ENCODE assay signal across 30 mouse cellular contexts in the genomic region with DNA sequence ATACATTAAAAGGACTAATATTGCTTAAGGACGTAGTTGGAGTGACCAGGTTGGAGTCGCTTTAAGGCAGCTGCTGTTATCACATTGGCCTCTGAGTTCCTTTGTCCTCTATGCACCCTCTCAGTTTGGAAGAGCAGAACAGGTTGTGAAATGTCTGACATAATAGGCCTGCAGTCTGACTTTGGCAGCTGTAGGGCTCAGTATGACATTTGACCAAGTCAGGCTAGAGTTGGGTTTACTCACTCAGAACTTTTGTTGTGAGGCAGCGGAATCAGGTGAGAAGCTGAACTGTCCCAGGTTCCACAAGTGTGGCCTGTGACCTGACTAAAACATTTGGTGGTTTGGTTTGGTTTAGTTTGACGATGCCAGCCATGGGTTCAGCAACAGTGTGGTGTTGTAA. TPM values are rescaled to one million over a fixed set of nuclear protein-coding genes. Genes with fewer than 3 reads are reported as not detected.
DNase-seq lines count a peak whose midpoint lies in the region; ATAC-seq and TF ChIP-seq lines count a peak whose summit lies in the region.
"Had no signal": no experiment of that assay in that cellular context is flagged by ENCODE, and none has a peak within 500 bp of the region (broad histone marks: within the 10 kb centered on the region; RNA-seq: fewer than 3 reads in every experiment).

No protein-coding gene starts in this region.

- 78% methylated on average over 4 of the region's 4 CpGs for WGBS in heart, embryonic 10.5 days
- WGBS in liver, postnatal 0 days (ENCODE audit: insufficient replicate concordance): 61% methylated on average over 4 of the region's 4 CpGs

- intact Hi-C loops in heart, postnatal 10 days (cut with DNase I): no loop called here

- no peak overlapping the region for H3K4me3 ChIP-seq in heart, embryonic 10.5 days
- no peak overlapping the region for H3K4me3 ChIP-seq in liver, postnatal 0 days (ENCODE audit: low read depth, low read length)
- H3K4me3 ChIP-seq: embryonic facial prominence, embryonic 12.5 days; erythroblast, embryonic 14.5 days; heart, adult 2 months; hindbrain, embryonic 15.5 days; limb, embryonic 10.5 days; midbrain, embryonic 10.5 days; myocyte; neural tube, embryonic 13.5 days had no signal

- no peaks in the 10 kb centered on the region for H3K36me3 ChIP-seq in heart, embryonic 10.5 days
- no peaks in the 10 kb centered on the region for H3K36me3 ChIP-seq in liver, postnatal 0 days (replicated peaks; ENCODE audit: insufficient read depth, low read length)
- H3K36me3 ChIP-seq: embryonic facial prominence, embryonic 12.5 days; hindbrain, embryonic 15.5 days; limb, embryonic 10.5 days; midbrain, embryonic 10.5 days; neural tube, embryonic 13.5 days had no signal

- no peak overlapping the region for H3K4me2 ChIP-seq in liver, postnatal 0 days (ENCODE audit: low read depth, low read length)
- H3K4me2 ChIP-seq: embryonic facial prominence, embryonic 12.5 days; hindbrain, embryonic 15.5 days; neural tube, embryonic 13.5 days had no signal

- 0 out of 2 replicates have a peak, but pooled peaks cover 12% of the 10 kb centered on the region for H3K4me1 ChIP-seq in heart, embryonic 10.5 days
- H3K4me1 ChIP-seq in liver, postnatal 0 days (ENCODE audit: insufficient read depth): no peaks in the 10 kb centered on the region

- no peaks in the 10 kb centered on the region for H3K9me3 ChIP-seq in heart, embryonic 10.5 days
- no peaks in the 10 kb centered on the region for H3K9me3 ChIP-seq in liver, postnatal 0 days (ENCODE audit: low read length)
- H3K9me3 ChIP-seq: embryonic facial prominence, embryonic 12.5 days; hindbrain, embryonic 15.5 days; limb, embryonic 10.5 days; midbrain, embryonic 10.5 days; neural tube, embryonic 13.5 days had no signal

- H3K27me3 ChIP-seq in heart, embryonic 10.5 days (ENCODE audit: insufficient read depth, poor library complexity, severe bottlenecking): 0 out of 2 replicates have a peak, but pooled peaks cover 4% of the 10 kb centered on the region
- peaks cover 15% of the 10 kb centered on the region for H3K27me3 ChIP-seq in liver, postnatal 0 days (ENCODE audit: insufficient read depth, low read length)

- no peak; the same call in 1 of the 2 replicates for TF ChIP-seq EP300 in liver, postnatal 0 days (IDR thresholded peaks at IDR 0.05; ENCODE audit: low read depth)

- H3K9ac ChIP-seq in liver, postnatal 0 days (replicated peaks): no peak overlapping the region
- H3K9ac ChIP-seq: embryonic facial prominence, embryonic 12.5 days; hindbrain, embryonic 15.5 days; neural tube, embryonic 13.5 days had no signal

- ATAC-seq in liver, postnatal 0 days: peak; percentile 54
- ATAC-seq: forebrain, embryonic 16.5 days; midbrain, embryonic 16.5 days had no signal

- H3K27ac ChIP-seq in heart, embryonic 10.5 days: no peak overlapping the region
- H3K27ac ChIP-seq in liver, postnatal 0 days (ENCODE audit: low read depth): peak overlapping the region; percentile 77
- H3K27ac ChIP-seq: embryonic facial prominence, embryonic 12.5 days; heart, adult 2 months; hindbrain, embryonic 15.5 days; limb, embryonic 10.5 days; midbrain, embryonic 10.5 days; neural tube, embryonic 13.5 days had no signal

- no peak for TF ChIP-seq CTCF in liver, postnatal 0 days (IDR thresholded peaks at IDR 0.05; ENCODE audit: low read depth)

- DNase-seq in adrenal gland, postnatal 10 days: peak; percentile 29
- DNase-seq in adrenal gland, adult 18-20 months (ENCODE audit: low spot score in 2 of 2): no peak
- DNase-seq in heart, postnatal 10 days: peak; percentile 13 to 15
- DNase-seq in heart, embryonic 10.5 days (ENCODE audit: low spot score): no peak
- DNase-seq in adipocyte (ENCODE audit: low spot score): peak; percentile 89
- DNase-seq in liver, postnatal 0 days: peak; percentile 33
- no peak for DNase-seq in cerebellum, adult 9-10 months
- DNase-seq: cerebellum, adult 11-12 months; cerebellum, postnatal 14 days; gastrocnemius, postnatal 10 days; kidney, adult 2 months; kidney, postnatal 10 days; lung, adult 18-20 months; lung, postnatal 10 days; retina, postnatal 1 day; right cerebral cortex, postnatal 25 days; thymus, adult 18-20 months; thymus, postnatal 4 days had no signal

RNA-seq across cellular contexts. Expression of a gene that starts 4.9 kb away (rescaled TPM):
- total RNA-seq in adrenal gland, postnatal 10 days (2021): 1 to 10 TPM in 1 of 2 experiments, under 1 TPM in 1; 1.00 to 5.0 TPM
- 1 to 10 TPM in 1 of 2 experiments, under 1 TPM in 1; 0.33 to 2.7 TPM for total RNA-seq in adrenal gland, adult 18-20 months (2021)
- 1 to 10 TPM in 1 of 2 experiments, under 1 TPM in 1; 0.79 to 1.3 TPM for total RNA-seq in heart, postnatal 10 days (2021)
- polyA plus RNA-seq in heart, embryonic 10.5 days (2016; fragmentation: Nextera tagmentation; extraction: Ambion mirVana): 6.2 and 7.6 TPM in 2 replicates
- polyA plus RNA-seq in liver, postnatal 0 days (2015; fragmentation: Nextera tagmentation; extraction: Ambion mirVana): 2.2 and 4.3 TPM in 2 replicates
- total RNA-seq: gastrocnemius, postnatal 10 days; hematopoietic stem cell, adult 5-6 weeks had no signal
- polyA plus RNA-seq: erythroblast, embryonic 14.5 days; myocyte; spleen, adult 2 months had no signal

RNA-seq across cellular contexts. Expression of a gene that starts 57.4 kb away (rescaled TPM):
- total RNA-seq in adrenal gland, postnatal 10 days (2021): 10 to 100 TPM; 13.0 TPM
- total RNA-seq in adrenal gland, adult 18-20 months (2021): 10 to 100 TPM; 12.8 to 16.7 TPM
- total RNA-seq in heart, postnatal 10 days (2021): 1 to 10 TPM; 4.7 to 6.6 TPM
- 16.6 and 21.9 TPM in 2 replicates for polyA plus RNA-seq in heart, embryonic 10.5 days (2016; fragmentation: Nextera tagmentation; extraction: Ambion mirVana)
- 7.8 and 11.3 TPM in 2 replicates for polyA plus RNA-seq in liver, postnatal 0 days (2015; fragmentation: Nextera tagmentation; extraction: Ambion mirVana)

Comparison
In these comparisons a context has a peak if more than half of its experiments do, and no peak if none do; other contexts are left out.
1. DNase-seq: peak in adrenal gland, postnatal 10 days (single experiment), heart, postnatal 10 days (2 of 2), adipocyte (single experiment) and liver, postnatal 0 days (single experiment); none in adrenal gland, adult 18-20 months (0 of 2), heart, embryonic 10.5 days (single experiment) and cerebellum, adult 9-10 months (single experiment).